Mouse (Mus musculus): ENCODE data around the gene Nat8f1. TPM values are rescaled to one million over a fixed set of nuclear protein-coding genes. Genes with fewer than 3 reads are reported as not detected.
"Not testable (repeated sequence)": the region's sequence is repeated elsewhere in the genome, so short reads cannot be mapped to it uniquely, and the experiment has no call there.

Nat8f1 gene
- polyA plus RNA-seq, 1 experiment from 2014 or later: 4.1 TPM

DNA sequence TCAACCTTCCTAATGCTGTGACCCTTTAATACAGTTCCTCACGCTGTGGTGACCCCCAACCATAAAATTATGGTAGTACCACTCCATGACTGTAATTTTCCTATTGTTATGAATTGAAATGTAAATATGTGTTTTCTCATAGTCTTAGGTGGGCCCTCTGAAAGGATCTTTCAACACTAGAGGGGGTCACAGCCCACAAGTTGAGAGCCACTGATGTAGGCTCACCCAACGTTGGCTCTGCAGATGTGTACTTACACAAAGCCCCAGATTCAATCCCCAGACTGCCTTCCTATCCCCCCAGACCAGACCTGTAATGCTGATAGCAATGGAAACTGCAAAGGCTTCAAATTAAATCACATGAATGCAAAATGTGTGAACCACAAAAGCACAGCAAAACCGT lies 20.2 kb upstream of the Nat8f1 start:
- Histone ChIP-seq H3K4me3 (ENCODE audit: low read depth, low read length) (no peak overlapping the region), H3K4me1 (ENCODE audit: control insufficient read depth, insufficient read depth, low read length) (no peaks in the 10 kb centered on the region), H3K4me2 (ENCODE audit: low read depth, low read length) (no peak overlapping the region), H3K27ac (replicated peaks; ENCODE audit: low read depth, low read length) (no peak overlapping the region), H3K9ac (replicated peaks; ENCODE audit: low read length) (no peak overlapping the region), H3K9me3 (replicated peaks; ENCODE audit: control insufficient read depth, low read length) (no peaks in the 10 kb centered on the region), H3K27me3 (ENCODE audit: control insufficient read depth, insufficient read depth, low read length) (no peaks in the 10 kb centered on the region), H3K36me3 (replicated peaks; ENCODE audit: control insufficient read depth, insufficient read depth, low read depth, low read length) (no peaks in the 10 kb centered on the region; the same call in 1 of the 2 replicates)
- ATAC-seq (replicated peaks; ENCODE audit: insufficient number of reproducible peaks, low FRiP score, low TSS enrichment, low read depth) (no peak), DNase-seq (ENCODE audit: low spot score) (no peak)
- 69% methylated on average over 3 of the region's 3 CpGs for WGBS

DNA sequence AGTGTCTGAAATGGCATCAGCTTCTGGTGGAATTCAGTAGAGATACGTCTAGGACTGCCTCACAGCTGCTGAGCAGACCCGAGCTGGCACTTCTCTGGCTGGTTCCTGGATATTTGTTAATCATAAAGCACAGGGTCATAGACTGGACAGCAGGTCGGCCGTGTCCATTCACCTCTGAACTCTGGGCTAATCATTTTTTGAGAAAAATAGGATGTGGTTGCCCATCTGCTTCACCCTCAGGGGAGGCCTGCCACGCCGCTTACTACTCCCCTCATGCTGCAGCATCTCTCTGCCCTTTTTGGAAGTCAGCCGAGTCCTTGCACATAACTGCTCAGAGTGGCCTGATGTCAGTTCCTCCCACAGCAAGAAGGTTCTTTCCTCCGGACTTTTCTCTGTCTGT lies 18.6 kb upstream of the Nat8f1 start:
- no peak overlapping the region for H3K4me2 ChIP-seq (ENCODE audit: low read depth, low read length)
- DNase-seq (ENCODE audit: low spot score): no peak
- WGBS: 77% methylated on average over 8 of the region's 8 CpGs

DNA sequence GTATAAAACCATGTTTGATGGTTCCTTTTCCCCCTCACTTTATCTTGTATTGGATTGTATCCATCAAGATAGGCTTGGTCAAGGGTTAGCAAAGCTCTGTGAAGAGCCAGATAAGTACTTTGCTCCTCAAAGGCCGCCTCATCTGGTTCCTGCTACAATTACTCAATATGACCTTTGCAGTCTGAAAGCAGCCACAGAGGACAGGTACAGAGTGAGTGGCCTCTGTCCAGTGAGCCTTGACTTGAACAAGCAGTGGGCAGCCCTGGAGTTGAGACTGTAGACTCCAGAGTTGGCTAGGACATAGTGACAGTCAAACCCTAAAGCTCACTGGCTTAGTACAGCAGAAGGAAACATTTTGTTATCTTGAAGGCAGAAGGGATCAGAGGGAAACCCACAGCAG lies 13.8 kb upstream of the Nat8f1 start:
- Histone ChIP-seq H3K4me1 (ENCODE audit: control insufficient read depth, insufficient read depth, low read length) (no peaks in the 10 kb centered on the region), H3K4me2 (ENCODE audit: low read depth, low read length) (no peak overlapping the region), H3K9me3 (replicated peaks; ENCODE audit: control insufficient read depth, low read length) (no peaks in the 10 kb centered on the region), H3K9ac (replicated peaks; ENCODE audit: low read length) (no peak overlapping the region), H3K4me3 (ENCODE audit: low read depth, low read length) (no peak overlapping the region), H3K27ac (replicated peaks; ENCODE audit: low read depth, low read length) (no peak overlapping the region), H3K27me3 (ENCODE audit: control insufficient read depth, insufficient read depth, low read length) (no peaks in the 10 kb centered on the region), H3K36me3 (replicated peaks; ENCODE audit: control insufficient read depth, insufficient read depth, low read depth, low read length) (no peaks in the 10 kb centered on the region; the same call in 1 of the 2 replicates)
- WGBS: 79% methylated on average over 1 of the region's 1 CpGs
- no peak for DNase-seq (ENCODE audit: low spot score)
- ATAC-seq (replicated peaks; ENCODE audit: insufficient number of reproducible peaks, low FRiP score, low TSS enrichment, low read depth): no peak

More for the DNA sequence above, 18.6 kb upstream of the Nat8f1 start:
- Histone ChIP-seq H3K4me3 (ENCODE audit: low read depth, low read length) (no peak overlapping the region), H3K27ac (replicated peaks; ENCODE audit: low read depth, low read length) (no peak overlapping the region), H3K9me3 (replicated peaks; ENCODE audit: control insufficient read depth, low read length) (no peaks in the 10 kb centered on the region), H3K27me3 (ENCODE audit: control insufficient read depth, insufficient read depth, low read length) (no peaks in the 10 kb centered on the region), H3K9ac (replicated peaks; ENCODE audit: low read length) (no peak overlapping the region), H3K4me1 (ENCODE audit: control insufficient read depth, insufficient read depth, low read length) (no peaks in the 10 kb centered on the region), H3K36me3 (replicated peaks; ENCODE audit: control insufficient read depth, insufficient read depth, low read depth, low read length) (no peaks in the 10 kb centered on the region; the same call in 1 of the 2 replicates)
- ATAC-seq (replicated peaks; ENCODE audit: insufficient number of reproducible peaks, low FRiP score, low TSS enrichment, low read depth): no peak

DNA sequence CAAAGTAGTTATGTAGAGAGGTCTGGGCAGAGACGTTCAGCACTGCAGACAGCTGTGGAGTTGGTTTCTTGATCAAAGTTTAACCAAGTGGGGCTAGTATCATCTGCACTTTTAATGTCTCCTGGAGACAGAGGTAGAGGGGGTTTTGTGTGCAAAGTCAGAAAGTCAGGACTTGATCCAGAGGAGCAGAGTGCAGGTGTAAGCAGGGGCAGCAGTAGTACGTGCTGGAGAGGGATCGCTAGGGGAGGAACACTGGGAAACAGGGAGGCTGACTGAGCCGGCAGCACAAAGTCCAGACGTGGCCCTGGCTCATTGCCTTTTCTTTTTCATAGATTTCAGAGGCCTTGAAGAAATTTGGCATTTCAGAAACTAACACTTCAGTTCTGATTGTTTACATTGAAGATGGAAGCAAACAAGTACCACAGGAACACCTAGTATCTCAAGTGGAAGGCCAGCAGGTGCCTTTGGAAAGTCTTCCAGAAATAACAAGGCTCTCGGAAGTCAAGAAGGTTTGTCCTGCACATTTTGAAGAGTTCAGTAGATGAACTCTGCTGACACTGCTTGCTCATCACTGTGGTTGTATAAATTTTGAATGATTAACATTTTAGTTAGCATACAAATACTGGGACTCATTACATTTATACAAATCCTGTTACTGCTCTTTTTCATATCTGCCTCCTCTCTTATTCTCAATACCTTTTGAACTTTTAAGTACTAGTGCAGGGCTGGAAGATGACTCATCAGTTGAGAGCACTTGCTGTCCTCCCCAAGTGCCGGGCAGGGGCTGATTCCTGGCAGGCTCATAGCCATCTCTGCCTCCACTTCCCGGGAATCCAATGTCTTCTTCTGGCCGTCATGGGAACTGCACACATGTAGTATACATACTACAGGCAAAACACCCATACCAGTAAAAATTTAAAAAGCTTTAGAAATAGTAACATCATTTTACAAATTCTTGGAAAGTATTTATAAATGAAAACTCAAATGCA lies 12.3 kb upstream of the Nat8f1 start:
- no peak overlapping the region for H3K4me3 ChIP-seq (ENCODE audit: low read depth, low read length)
- no peak overlapping the region for H3K9ac ChIP-seq (replicated peaks; ENCODE audit: low read length)
- no peak for ATAC-seq (replicated peaks; ENCODE audit: insufficient number of reproducible peaks, low FRiP score, low TSS enrichment, low read depth)
- WGBS: 90% methylated on average over 9 of the region's 9 CpGs
- no peaks in the 10 kb centered on the region for H3K9me3 ChIP-seq (replicated peaks; ENCODE audit: control insufficient read depth, low read length)
- no peaks in the 10 kb centered on the region; the same call in 1 of the 2 replicates for H3K36me3 ChIP-seq (replicated peaks; ENCODE audit: control insufficient read depth, insufficient read depth, low read depth, low read length)
- no peak overlapping the region for H3K4me2 ChIP-seq (ENCODE audit: low read depth, low read length)
- H3K27ac ChIP-seq (replicated peaks; ENCODE audit: low read depth, low read length): no peak overlapping the region
- no peaks in the 10 kb centered on the region for H3K4me1 ChIP-seq (ENCODE audit: control insufficient read depth, insufficient read depth, low read length)
- no peaks in the 10 kb centered on the region for H3K27me3 ChIP-seq (ENCODE audit: control insufficient read depth, insufficient read depth, low read length)
- no peak for DNase-seq (ENCODE audit: low spot score)

DNA sequence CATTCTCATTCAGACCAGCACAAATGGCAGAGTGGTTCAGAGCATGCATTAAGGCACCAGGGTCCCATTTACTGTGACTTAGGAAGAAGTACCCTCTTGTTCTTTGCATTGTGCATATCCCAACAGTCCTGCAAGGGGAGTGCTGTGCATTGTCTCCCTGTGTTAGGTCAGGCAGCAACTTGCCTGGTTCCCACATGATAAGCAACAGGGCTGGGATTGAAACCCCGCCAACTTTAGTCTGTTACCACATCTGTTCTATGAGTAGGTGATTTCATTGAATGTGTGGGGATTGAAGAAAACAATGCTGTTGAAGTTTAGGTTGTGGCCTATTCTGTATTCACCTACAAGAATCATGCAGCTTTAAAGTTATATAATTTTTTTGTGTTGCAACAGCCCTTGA lies 11.2 kb upstream of the Nat8f1 start:
- no peak for DNase-seq (ENCODE audit: low spot score)
- Histone ChIP-seq H3K4me3 (ENCODE audit: low read depth, low read length) (no peak overlapping the region), H3K36me3 (replicated peaks; ENCODE audit: control insufficient read depth, insufficient read depth, low read depth, low read length) (no peaks in the 10 kb centered on the region), H3K27me3 (ENCODE audit: control insufficient read depth, insufficient read depth, low read length) (no peaks in the 10 kb centered on the region), H3K27ac (replicated peaks; ENCODE audit: low read depth, low read length) (no peak overlapping the region), H3K9me3 (replicated peaks; ENCODE audit: control insufficient read depth, low read length) (no peaks in the 10 kb centered on the region), H3K4me1 (ENCODE audit: control insufficient read depth, insufficient read depth, low read length) (no peaks in the 10 kb centered on the region), H3K9ac (replicated peaks; ENCODE audit: low read length) (no peak overlapping the region), H3K4me2 (ENCODE audit: low read depth, low read length) (no peak overlapping the region)
- WGBS: 84% methylated on average over 1 of the region's 1 CpGs
- no peak for ATAC-seq (replicated peaks; ENCODE audit: insufficient number of reproducible peaks, low FRiP score, low TSS enrichment, low read depth)

DNA sequence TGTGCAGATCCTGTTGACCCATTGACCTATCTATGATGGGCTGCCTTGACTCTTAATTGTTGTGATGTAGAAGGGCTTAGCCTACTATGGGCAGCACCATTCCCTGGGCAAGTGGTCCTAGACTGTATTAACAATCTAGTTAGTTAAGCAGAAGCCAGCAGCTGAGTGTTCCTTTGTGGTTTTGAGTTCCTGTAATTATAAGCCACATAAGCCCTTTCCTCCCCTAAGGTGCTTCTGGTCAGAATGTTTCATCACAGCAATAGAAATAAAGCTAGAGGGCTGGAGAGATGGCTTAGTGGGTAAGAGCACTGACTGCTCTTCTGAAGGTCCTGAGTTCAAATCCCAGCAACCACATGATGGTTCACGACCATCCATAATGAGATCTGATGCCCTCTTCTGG lies 8.2 kb upstream of the Nat8f1 start:
- H3K36me3 ChIP-seq (replicated peaks; ENCODE audit: control insufficient read depth, insufficient read depth, low read depth, low read length): no peaks in the 10 kb centered on the region; the same call in 1 of the 2 replicates

DNA sequence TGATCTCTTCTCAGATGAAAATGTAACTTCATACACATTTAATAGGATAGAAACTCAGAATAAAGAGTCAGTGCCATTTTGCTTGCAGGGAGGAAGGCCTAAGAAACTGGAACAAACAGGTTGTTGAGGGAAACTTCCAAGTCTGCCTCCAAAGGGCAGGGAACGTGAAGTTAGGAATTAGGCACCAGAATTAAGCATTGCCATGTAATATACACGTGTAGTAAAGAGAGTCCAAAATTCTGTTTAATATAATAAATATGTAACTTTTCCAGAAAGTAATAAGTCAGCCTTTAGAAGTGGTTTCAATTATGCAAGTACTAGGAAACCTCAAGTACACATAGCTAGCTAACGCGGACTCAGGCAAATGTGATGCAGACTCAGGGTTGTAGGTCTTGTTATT lies 3.9 kb upstream of the Nat8f1 start:
- H3K27ac ChIP-seq (replicated peaks; ENCODE audit: low read depth, low read length): no peak overlapping the region
- H3K4me2 ChIP-seq (ENCODE audit: low read depth, low read length): no peak overlapping the region
- no peaks in the 10 kb centered on the region for H3K27me3 ChIP-seq (ENCODE audit: control insufficient read depth, insufficient read depth, low read length)
- no peak overlapping the region for H3K9ac ChIP-seq (replicated peaks; ENCODE audit: low read length)
- whole genome bisulfite sequencing: 95% methylated on average over 4 of the region's 4 CpGs
- no peaks in the 10 kb centered on the region for H3K9me3 ChIP-seq (replicated peaks; ENCODE audit: control insufficient read depth, low read length)
- H3K4me3 ChIP-seq (ENCODE audit: low read depth, low read length): no peak overlapping the region
- ATAC-seq (replicated peaks; ENCODE audit: insufficient number of reproducible peaks, low FRiP score, low TSS enrichment, low read depth) (no peak), DNase-seq (ENCODE audit: low spot score) (no peak)
- H3K4me1 ChIP-seq (ENCODE audit: control insufficient read depth, insufficient read depth, low read length): no peaks in the 10 kb centered on the region
- no peaks in the 10 kb centered on the region; the same call in 1 of the 2 replicates for H3K36me3 ChIP-seq (replicated peaks; ENCODE audit: control insufficient read depth, insufficient read depth, low read depth, low read length)

More for the DNA sequence above, 8.2 kb upstream of the Nat8f1 start:
- Histone ChIP-seq H3K9me3 (replicated peaks; ENCODE audit: control insufficient read depth, low read length) (no peaks in the 10 kb centered on the region), H3K4me1 (ENCODE audit: control insufficient read depth, insufficient read depth, low read length) (no peaks in the 10 kb centered on the region), H3K27ac (replicated peaks; ENCODE audit: low read depth, low read length) (no peak overlapping the region), H3K27me3 (ENCODE audit: control insufficient read depth, insufficient read depth, low read length) (no peaks in the 10 kb centered on the region), H3K9ac (replicated peaks; ENCODE audit: low read length) (no peak overlapping the region), H3K4me2 (ENCODE audit: low read depth, low read length) (no peak overlapping the region), H3K4me3 (ENCODE audit: low read depth, low read length) (no peak overlapping the region)
- DNase-seq (ENCODE audit: low spot score) (no peak), ATAC-seq (replicated peaks; ENCODE audit: insufficient number of reproducible peaks, low FRiP score, low TSS enrichment, low read depth) (no peak)
- 86% methylated on average over 1 of the region's 1 CpGs for WGBS

DNA sequence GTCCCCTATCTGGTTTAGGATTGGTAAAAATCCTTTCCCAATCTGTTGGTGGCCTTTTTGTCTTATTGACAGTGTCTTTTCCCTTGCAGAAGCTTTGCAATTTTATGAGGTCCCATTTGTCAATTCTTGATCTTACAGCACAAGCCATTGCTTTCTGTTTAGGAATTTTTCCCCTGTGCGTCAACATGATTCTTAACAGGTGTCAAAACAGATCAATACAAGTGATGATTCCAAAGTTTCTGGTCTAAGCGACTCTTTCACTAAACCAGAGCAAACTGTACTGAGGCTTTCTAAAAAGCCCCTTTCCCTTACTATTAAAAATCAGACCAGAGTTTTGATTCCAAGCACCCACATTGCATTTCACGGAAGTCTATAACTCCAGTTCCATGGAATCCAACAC lies 2.9 kb upstream of the Nat8f1 start:
- not testable (repeated sequence) for H3K4me1 ChIP-seq (ENCODE audit: control insufficient read depth, insufficient read depth, low read length); H3K27ac ChIP-seq (replicated peaks; ENCODE audit: low read depth, low read length); DNase-seq (ENCODE audit: low spot score); H3K4me3 ChIP-seq (ENCODE audit: low read depth, low read length); H3K4me2 ChIP-seq (ENCODE audit: low read depth, low read length); H3K9ac ChIP-seq (replicated peaks; ENCODE audit: low read length); H3K9me3 ChIP-seq (replicated peaks; ENCODE audit: control insufficient read depth, low read length); H3K27me3 ChIP-seq (ENCODE audit: control insufficient read depth, insufficient read depth, low read length); H3K36me3 ChIP-seq (replicated peaks; ENCODE audit: control insufficient read depth, insufficient read depth, low read depth, low read length); ATAC-seq (replicated peaks; ENCODE audit: insufficient number of reproducible peaks, low FRiP score, low TSS enrichment, low read depth)
- 92% methylated on average over 3 of the region's 3 CpGs for WGBS

All from embryonic facial prominence, embryonic 11.5 days (tissue).